Mouse (Mus musculus) testis, adult 2 months (tissue): ENCODE data around the gene Prelid1. TPM values are rescaled to one million over a fixed set of nuclear protein-coding genes. Genes with fewer than 3 reads are reported as not detected.

ENCODE experiments used
- H3K27ac ChIP-seq: fragments of 200-500 bp; 2 replicates; pipeline ENCODE4 v1.5.1; 2012; ENCODE audit warnings: low read depth, low read length; ENCODE audit not compliant: control insufficient read depth, insufficient read depth
- H3K27me3 ChIP-seq: fragments of 200-500 bp; 2 replicates; pipeline ENCODE4 v1.6.1; 2012; ENCODE audit warnings: mild to moderate bottlenecking, low read length, moderate library complexity; ENCODE audit not compliant: control insufficient read depth, insufficient read depth
- H3K36me3 ChIP-seq: fragments of 200-500 bp; 2 replicates; pipeline ENCODE4 v1.6.1; 2012; ENCODE audit warnings: mild to moderate bottlenecking, low read length; ENCODE audit not compliant: control insufficient read depth, insufficient read depth
- H3K4me1 ChIP-seq: fragments of 200-500 bp; 2 replicates; pipeline ENCODE4 v1.6.1; 2012; ENCODE audit warnings: low read length; ENCODE audit not compliant: control insufficient read depth, insufficient read depth
- H3K4me3 ChIP-seq: fragments of 200-500 bp; 2 replicates; pipeline ENCODE4 v1.5.1; 2012; ENCODE audit warnings: low read depth, mild to moderate bottlenecking, low read length, moderate library complexity, mixed read lengths; ENCODE audit not compliant: control insufficient read depth
- CTCF ChIP-seq: fragments of 200-500 bp; IDR thresholded peaks from 2 replicates; pipeline ENCODE4 v1.5.1; 2012; ENCODE audit warnings: low read depth, mild to moderate bottlenecking, inconsistent platforms, low read length, moderate library complexity; ENCODE audit not compliant: control insufficient read depth, insufficient read depth, insufficient replicate concordance
- POLR2A ChIP-seq: fragments of 200-500 bp; IDR thresholded peaks from 2 replicates; pipeline ENCODE4 v1.6.1; 2012; ENCODE audit warnings: low read depth, mild to moderate bottlenecking, inconsistent platforms, low read length, moderate library complexity; ENCODE audit not compliant: control insufficient read depth
- polyA plus RNA-seq: library from polyadenylated mRNA; depleted of rRNA; stranded (reverse); fragments of >200 nt; gene quantifications from 2 replicates; pipeline ENCODE4 v1.2.3, GENCODE M21; 2012

Prelid1 gene
- polyA plus RNA-seq, 1 experiment = 32.7 TPM

GRCm38 (mm10) chr13:55361145-55361544, 40.8 kb downstream of the Prelid1 start:
- TF ChIP-seq POLR2A = no peak
- no peak for TF ChIP-seq CTCF
- H3K27ac ChIP-seq = no peak overlapping the region
- no peak overlapping the region for H3K4me3 ChIP-seq
- H3K27me3 ChIP-seq = no peaks in the 10 kb centered on the region
- H3K4me1 ChIP-seq = peaks cover 6% of the 10 kb centered on the region
- peaks cover 2% of the 10 kb centered on the region; the same call in 1 of the 2 replicates for H3K36me3 ChIP-seq

- Histone ChIP-seq H3K27me3 (no peaks in the 10 kb centered on the region), H3K36me3 (peaks cover 2% of the 10 kb centered on the region; the same call in 1 of the 2 replicates), H3K4me1 (peaks cover 6% of the 10 kb centered on the region), H3K4me3 (peak overlapping the region; percentile 98), H3K27ac (peak overlapping the region; percentile 98)
- no peak; the same call in 1 of the 2 replicates for TF ChIP-seq POLR2A
- TF ChIP-seq CTCF = no peak
Measured at GRCm38 (mm10) chr13:55361974-55362452, 41.7 kb downstream of the Prelid1 start.

GRCm38 (mm10) chr13:55362453-55363060, 42.3 kb downstream of the Prelid1 start, which contains the start of gene Lman2:
Lman2 (minus strand) TSS chr13:55362783.
- TF ChIP-seq CTCF = no peak
- peak; percentile 51 for TF ChIP-seq POLR2A
- peak within 1 kb of the TSS; percentile 98 for H3K4me3 ChIP-seq
- H3K27ac ChIP-seq = peak within 1 kb of the TSS; percentile 98

GRCm38 (mm10) chr13:55368401-55368800, 48.1 kb downstream of the Prelid1 start:
- H3K4me3 ChIP-seq = no peak overlapping the region
- no peaks in the 10 kb centered on the region for H3K4me1 ChIP-seq
- no peaks in the 10 kb centered on the region for H3K36me3 ChIP-seq
- TF ChIP-seq POLR2A (no peak), CTCF (no peak)
- no peaks in the 10 kb centered on the region for H3K27me3 ChIP-seq
- H3K27ac ChIP-seq = no peak overlapping the region

More at GRCm38 (mm10) chr13:55362453-55363060, 42.3 kb downstream of the Prelid1 start, which contains the start of gene Lman2:
- no peaks in the 10 kb centered on the region for H3K27me3 ChIP-seq
- peaks cover 2% of the 10 kb centered on the region; the same call in 1 of the 2 replicates for H3K36me3 ChIP-seq
- peaks cover 6% of the 10 kb centered on the region for H3K4me1 ChIP-seq

GRCm38 (mm10) chr13:55369531-55370114, 49.3 kb downstream of the Prelid1 start, which contains the start of gene Rgs14:
Rgs14 (plus strand) TSS chr13:55369732.
- Histone ChIP-seq H3K27me3 (no peaks in the 10 kb centered on the region), H3K4me1 (no peaks in the 10 kb centered on the region), H3K27ac (no peak within 1 kb of the TSS), H3K36me3 (no peaks in the 10 kb centered on the region), H3K4me3 (no peak within 1 kb of the TSS)
- no peak for TF ChIP-seq CTCF
- TF ChIP-seq POLR2A = no peak

- Histone ChIP-seq H3K27ac (no peak overlapping the region), H3K4me1 (no peaks in the 10 kb centered on the region), H3K27me3 (no peaks in the 10 kb centered on the region), H3K4me3 (no peak overlapping the region), H3K36me3 (no peaks in the 10 kb centered on the region)
- TF ChIP-seq POLR2A (no peak), CTCF (no peak)
Measured at GRCm38 (mm10) chr13:55370234-55370633, 49.9 kb downstream of the Prelid1 start.

GRCm38 (mm10) chr13:55371007-55371681, 50.8 kb downstream of the Prelid1 start:
- TF ChIP-seq CTCF (no peak), POLR2A (no peak)
- no peaks in the 10 kb centered on the region for H3K4me1 ChIP-seq
- no peaks in the 10 kb centered on the region for H3K36me3 ChIP-seq
- H3K27me3 ChIP-seq = no peaks in the 10 kb centered on the region
- H3K27ac ChIP-seq = no peak overlapping the region
- no peak overlapping the region for H3K4me3 ChIP-seq
